Mouse (Mus musculus) liver, embryonic 12.5 days (tissue): ENCODE results near the gene Cryba1. TPM values are rescaled to one million over a fixed set of nuclear protein-coding genes. Genes with fewer than 3 reads are reported as not detected.

Source experiments
- ATAC-seq: fragments of 200-750 bp; cut with Nextera tagmentation; 2 replicates; pipeline ENCODE4 v1.8.0; 2017; ENCODE audit warnings: moderate number of reproducible peaks, mild to moderate bottlenecking, moderate library complexity
- H3K27ac ChIP-seq: fragments of 300-500 bp; sonication (generic); 2 replicates; pipeline ENCODE4 v1.5.1; 2016; ENCODE audit warnings: mild to moderate bottlenecking
- H3K27me3 ChIP-seq: fragments of 300-500 bp; sonication (generic); replicated peaks from 2 replicates; pipeline ENCODE4 v1.6.1; 2016; ENCODE audit warnings: mild to moderate bottlenecking, moderate library complexity
- H3K36me3 ChIP-seq: fragments of 300-500 bp; sonication (generic); 2 replicates; pipeline ENCODE4 v1.6.1; 2016; ENCODE audit warnings: mild to moderate bottlenecking, moderate library complexity
- H3K4me1 ChIP-seq: fragments of 300-500 bp; sonication (generic); 2 replicates; pipeline ENCODE4 v1.6.1; 2016
- H3K4me2 ChIP-seq: fragments of 300-500 bp; sonication (generic); 2 replicates; pipeline ENCODE4 v1.6.1; 2016; ENCODE audit warnings: mild to moderate bottlenecking, moderate library complexity
- H3K4me3 ChIP-seq: fragments of 300-500 bp; sonication (generic); 2 replicates; pipeline ENCODE4 v1.5.1; 2016; ENCODE audit warnings: mild to moderate bottlenecking, moderate library complexity
- H3K9ac ChIP-seq: fragments of 300-500 bp; sonication (generic); 2 replicates; pipeline ENCODE4 v1.6.1; 2016; ENCODE audit warnings: mild to moderate bottlenecking, moderate library complexity
- H3K9me3 ChIP-seq: fragments of 300-500 bp; sonication (generic); replicated peaks from 2 replicates; pipeline ENCODE4 v1.6.1; 2016; ENCODE audit warnings: mild to moderate bottlenecking, moderate library complexity
- WGBS: fragments of 180-500 bp; shearing (Covaris S2); methylation state at CpG from one replicate; pipeline ENCODE4 v1.1.7; 2016; ENCODE audit not compliant: insufficient replicate concordance; 5-methylcytosine and 5-hydroxymethylcytosine counted together
- polyA plus RNA-seq: library from polyadenylated mRNA; unstranded; fragments of >200 nt; fragmentation: Nextera tagmentation; extraction: Ambion mirVana; gene quantifications from 2 replicates; pipeline ENCODE4 v1.2.1, GENCODE M21; 2016

The Cryba1 gene
- polyA plus RNA-seq, 1 experiment from 2014 or later = not detected

GRCm38 (mm10) chr11:77672746-77673145 lies 52.3 kb downstream of the Cryba1 start:
- Histone ChIP-seq H3K27me3 (no peaks in the 10 kb centered on the region), H3K4me1 (no peaks in the 10 kb centered on the region), H3K9ac (no peak overlapping the region), H3K27ac (no peak overlapping the region), H3K9me3 (0 out of 2 replicates have a peak, but pooled peaks cover 9% of the 10 kb centered on the region), H3K4me3 (no peak overlapping the region), H3K36me3 (no peaks in the 10 kb centered on the region), H3K4me2 (no peak overlapping the region)
- no peak for ATAC-seq
- 84% methylated on average over 2 of the region's 2 CpGs for WGBS

Other genes with a start within 250 kb of the Cryba1 start
- gene Ankrd13b, start 235.6 kb downstream of the Cryba1 start, polyA plus RNA-seq = 2.1 and 2.5 TPM in 2 replicates
- gene Git1, start 231.7 kb downstream of the Cryba1 start, polyA plus RNA-seq = 3.1 and 3.2 TPM in 2 replicates
- gene Abhd15, start 210.2 kb downstream of the Cryba1 start, polyA plus RNA-seq = 3.0 and 3.6 TPM in 2 replicates
- gene Trp53i13, start 209.3 kb downstream of the Cryba1 start, polyA plus RNA-seq = 9.3 and 11.1 TPM in 2 replicates
- 0.12 and 0.19 TPM in 2 replicates for gene Gm10392, start 206.1 kb downstream of the Cryba1 start, polyA plus RNA-seq
- gene Taok1, start 117.5 kb downstream of the Cryba1 start, polyA plus RNA-seq = 6.1 and 6.7 TPM in 2 replicates
- gene Nufip2, start 39.1 kb downstream of the Cryba1 start, polyA plus RNA-seq = 2.7 and 3.2 TPM in 2 replicates
- gene Myo18a, start 38.0 kb upstream of the Cryba1 start, polyA plus RNA-seq = 28.8 and 30.3 TPM in 2 replicates
- gene Gm10277, start 62.5 kb upstream of the Cryba1 start, polyA plus RNA-seq = 1.2 and 1.6 TPM in 2 replicates
- gene Pipox, start 168.8 kb upstream of the Cryba1 start, polyA plus RNA-seq = 6.7 and 7.2 TPM in 2 replicates
- 0.05 TPM in 1 of 2 replicates, not detected in the other for gene Sez6, start 205.5 kb upstream of the Cryba1 start, polyA plus RNA-seq